Mouse (Mus musculus): ENCODE data around the gene Tcirg1.
A peak's percentile ranks its signal among the peaks of the same experiment; 100 is the strongest.

The Tcirg1 gene

GRCm38 (mm10) chr19:3906795-3907786 is at the start of gene Tcirg1:
Gene Tcirg1 (minus strand): TSS chr19:3907133.
- DNase-seq (ENCODE audit: low spot score), result peak; percentile 80

GRCm38 (mm10) chr19:3955804-3956203 is 48.9 kb upstream of the Tcirg1 start:
- DNase-seq (ENCODE audit: low spot score), result no peak

- no peak for DNase-seq (ENCODE audit: low spot score)
These were observed 48.1 kb upstream of the Tcirg1 start for GRCm38 (mm10) chr19:3955033-3955432.

- no peak for DNase-seq (ENCODE audit: low spot score)
These were observed 45.2 kb upstream of the Tcirg1 start for GRCm38 (mm10) chr19:3952099-3952498.

- DNase-seq (ENCODE audit: low spot score), result no peak
These were observed 44.5 kb upstream of the Tcirg1 start for GRCm38 (mm10) chr19:3951461-3951860.

- no peak for DNase-seq (ENCODE audit: low spot score)
These were observed 43.4 kb upstream of the Tcirg1 start for GRCm38 (mm10) chr19:3950331-3950730.

GRCm38 (mm10) chr19:3948546-3948945 is 41.6 kb upstream of the Tcirg1 start:
- DNase-seq (ENCODE audit: low spot score), result no peak

GRCm38 (mm10) chr19:3947813-3948212 is 40.9 kb upstream of the Tcirg1 start:
- no peak for DNase-seq (ENCODE audit: low spot score)

GRCm38 (mm10) chr19:3946715-3947114 is 39.8 kb upstream of the Tcirg1 start:
- DNase-seq (ENCODE audit: low spot score), result no peak

- DNase-seq (ENCODE audit: low spot score), result no peak
These were observed 39.1 kb upstream of the Tcirg1 start for GRCm38 (mm10) chr19:3945872-3946564.

- no peak for DNase-seq (ENCODE audit: low spot score)
These were observed 36.2 kb upstream of the Tcirg1 start for GRCm38 (mm10) chr19:3942986-3943735.

GRCm38 (mm10) chr19:3942315-3942714 is 35.4 kb upstream of the Tcirg1 start:
- no peak for DNase-seq (ENCODE audit: low spot score)

- DNase-seq (ENCODE audit: low spot score), result no peak
These were observed 29.2 kb upstream of the Tcirg1 start for GRCm38 (mm10) chr19:3935896-3936850.

GRCm38 (mm10) chr19:3935032-3935895 is 28.3 kb upstream of the Tcirg1 start, which contains the start of gene Unc93b1:
Gene Unc93b1 (plus strand): TSS chr19:3935186.
- DNase-seq (ENCODE audit: low spot score), result peak; percentile 62

GRCm38 (mm10) chr19:3931716-3932115 is 24.8 kb upstream of the Tcirg1 start:
- no peak for DNase-seq (ENCODE audit: low spot score)

- DNase-seq (ENCODE audit: low spot score), result no peak
These were observed 23.5 kb upstream of the Tcirg1 start for GRCm38 (mm10) chr19:3930262-3931057.

- DNase-seq (ENCODE audit: low spot score), result peak; percentile 92
These were observed 22.4 kb upstream of the Tcirg1 start, which contains the start of gene Aldh3b1 for GRCm38 (mm10) chr19:3929211-3929941. Gene Aldh3b1 (minus strand): TSS chr19:3929808.

GRCm38 (mm10) chr19:3928779-3929178 is 21.8 kb upstream of the Tcirg1 start:
- no peak for DNase-seq (ENCODE audit: low spot score)
